Mouse (Mus musculus) limb, embryonic 12.5 days (tissue): ENCODE results near the gene 1110032A03Rik. TPM values are rescaled to one million over a fixed set of nuclear protein-coding genes. Genes with fewer than 3 reads are reported as not detected.

Source experiments
- ATAC-seq: fragments of 200-750 bp; cut with Nextera tagmentation; 2 replicates; pipeline ENCODE4 v1.8.0; 2017; ENCODE audit warnings: low read depth, moderate TSS enrichment; ENCODE audit not compliant: insufficient number of reproducible peaks, insufficient read depth, low FRiP score, low TSS enrichment
- H3K27ac ChIP-seq: fragments of 300-500 bp; sonication (generic); 2 replicates; pipeline ENCODE4 v1.5.1; 2016; ENCODE audit warnings: mild to moderate bottlenecking, moderate library complexity
- H3K27me3 ChIP-seq: fragments of 300-500 bp; sonication (generic); 2 replicates; pipeline ENCODE4 v1.6.1; 2016; ENCODE audit warnings: mild to moderate bottlenecking, moderate library complexity
- H3K36me3 ChIP-seq: fragments of 300-500 bp; sonication (generic); 2 replicates; pipeline ENCODE4 v1.6.1; 2016; ENCODE audit warnings: mild to moderate bottlenecking, moderate library complexity
- H3K4me1 ChIP-seq: fragments of 300-500 bp; sonication (generic); replicated peaks from 2 replicates; pipeline ENCODE4 v1.6.1; 2016
- H3K4me2 ChIP-seq: fragments of 300-500 bp; sonication (generic); 2 replicates; pipeline ENCODE4 v1.6.1; 2016; ENCODE audit warnings: mild to moderate bottlenecking, moderate library complexity
- H3K4me3 ChIP-seq: fragments of 300-500 bp; sonication (generic); replicated peaks from 2 replicates; pipeline ENCODE4 v1.5.1; 2016; ENCODE audit warnings: mild to moderate bottlenecking
- H3K9ac ChIP-seq: fragments of 300-500 bp; sonication (generic); replicated peaks from 2 replicates; pipeline ENCODE4 v1.6.1; 2016; ENCODE audit warnings: mild to moderate bottlenecking, moderate library complexity
- H3K9me3 ChIP-seq: fragments of 300-500 bp; sonication (generic); 2 replicates; pipeline ENCODE4 v1.6.1; 2016; ENCODE audit warnings: mild to moderate bottlenecking, moderate library complexity
- WGBS: fragments of 180-500 bp; shearing (Covaris S2); methylation state at CpG from one replicate; pipeline ENCODE4 v1.1.7; 2016; 5-methylcytosine and 5-hydroxymethylcytosine counted together
- polyA plus RNA-seq: library from polyadenylated mRNA; unstranded; fragments of >200 nt; fragmentation: Nextera tagmentation; extraction: Ambion mirVana; gene quantifications from 2 replicates; pipeline ENCODE4 v1.2.1, GENCODE M21; 2016

1110032A03Rik gene
- polyA plus RNA-seq, 1 experiment from 2014 or later: 24.8 TPM

DNA sequence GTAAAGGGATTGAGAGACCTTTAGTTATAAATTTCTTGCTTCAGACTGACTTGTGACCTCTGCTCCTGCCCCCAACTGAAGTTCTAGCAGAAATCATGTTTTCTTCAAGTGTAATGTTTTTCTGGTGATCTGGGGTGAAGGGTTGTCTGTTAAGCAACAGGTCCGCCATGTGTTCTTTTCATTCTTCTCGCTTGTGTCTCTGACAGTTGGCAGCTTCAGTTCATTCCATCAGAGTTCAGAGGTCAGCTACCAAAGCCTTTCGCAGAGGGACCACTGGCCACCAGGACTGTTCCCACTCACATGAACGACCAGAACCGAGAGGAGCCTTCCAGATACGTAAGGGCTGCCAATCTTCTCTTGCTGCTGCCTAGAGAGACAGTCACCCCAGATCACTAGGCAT, 33.2 kb upstream of the 1110032A03Rik start:
- WGBS: 87% methylated on average over 6 of the region's 6 CpGs

DNA sequence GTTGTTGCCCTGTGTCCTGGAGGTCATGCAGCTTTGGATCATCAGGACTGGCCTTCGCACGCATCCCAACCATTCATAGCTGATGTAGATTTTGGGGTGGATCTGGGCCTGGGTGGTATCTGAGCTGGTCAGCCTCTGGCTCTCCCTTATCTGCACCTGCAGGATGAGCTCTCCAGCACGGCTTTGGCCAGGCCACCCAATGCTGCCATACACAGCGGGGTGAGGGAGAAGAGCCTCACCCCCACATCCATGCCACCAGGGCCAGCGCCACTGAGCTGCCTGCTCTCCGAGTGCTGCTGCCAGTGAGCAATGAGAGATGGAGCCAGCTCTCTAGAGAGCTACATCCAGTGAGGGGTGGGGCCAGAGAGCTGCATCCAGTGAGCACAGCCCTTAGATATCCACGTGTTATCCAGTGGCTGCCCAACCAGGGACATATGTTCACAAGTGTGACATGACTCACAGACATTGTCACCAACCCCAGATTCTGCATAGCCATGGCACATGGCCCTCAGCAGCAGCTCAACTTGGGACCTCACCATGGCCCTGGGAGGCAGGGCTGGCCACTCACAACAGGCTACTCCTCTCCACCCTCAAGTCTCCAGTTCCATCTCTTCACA, 27.8 kb upstream of the 1110032A03Rik start:
- H3K4me1 ChIP-seq: no peaks in the 10 kb centered on the region
- H3K27me3 ChIP-seq: no peaks in the 10 kb centered on the region
- WGBS: 82% methylated on average over 7 of the region's 7 CpGs
- H3K9ac ChIP-seq: no peak overlapping the region
- no peak for ATAC-seq
- no peak overlapping the region for H3K4me3 ChIP-seq
- H3K4me2 ChIP-seq: no peak overlapping the region
- H3K27ac ChIP-seq: no peak overlapping the region
- no peaks in the 10 kb centered on the region for H3K9me3 ChIP-seq
- peaks cover 93% of the 10 kb centered on the region for H3K36me3 ChIP-seq

More for the DNA sequence above, 33.2 kb upstream of the 1110032A03Rik start:
- Histone ChIP-seq H3K27me3 (no peaks in the 10 kb centered on the region), H3K27ac (no peak overlapping the region), H3K4me1 (no peaks in the 10 kb centered on the region), H3K4me2 (no peak overlapping the region), H3K9ac (no peak overlapping the region), H3K9me3 (no peaks in the 10 kb centered on the region), H3K36me3 (peaks cover 92% of the 10 kb centered on the region), H3K4me3 (no peak overlapping the region)
- ATAC-seq: no peak

DNA sequence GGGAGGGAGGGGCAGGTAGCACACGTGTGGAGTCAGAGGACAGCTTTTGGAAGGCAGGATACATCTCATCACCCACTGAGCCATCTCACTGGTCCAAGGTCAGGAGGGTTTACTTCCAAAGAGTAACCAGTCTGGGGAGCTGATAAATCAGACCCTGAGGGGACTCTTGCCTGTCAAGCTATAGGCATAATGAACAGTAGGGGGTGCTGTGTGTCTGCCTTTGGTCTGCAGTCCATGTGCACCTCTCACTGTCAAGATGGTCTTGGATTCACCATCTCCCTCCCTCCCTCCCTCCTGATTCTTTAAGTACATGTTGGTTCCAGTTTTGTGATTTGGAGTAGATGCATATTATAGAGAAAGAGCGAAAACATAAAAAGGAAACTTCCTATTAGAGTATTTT, 25.7 kb upstream of the 1110032A03Rik start:
- no peak overlapping the region for H3K4me2 ChIP-seq
- H3K4me3 ChIP-seq: no peak overlapping the region
- H3K9me3 ChIP-seq: no peaks in the 10 kb centered on the region
- H3K27me3 ChIP-seq: no peaks in the 10 kb centered on the region
- H3K27ac ChIP-seq: no peak overlapping the region
- H3K9ac ChIP-seq: no peak overlapping the region
- ATAC-seq: no peak
- peaks cover 86% of the 10 kb centered on the region for H3K36me3 ChIP-seq
- 65% methylated on average over 2 of the region's 2 CpGs for WGBS
- no peaks in the 10 kb centered on the region for H3K4me1 ChIP-seq

DNA sequence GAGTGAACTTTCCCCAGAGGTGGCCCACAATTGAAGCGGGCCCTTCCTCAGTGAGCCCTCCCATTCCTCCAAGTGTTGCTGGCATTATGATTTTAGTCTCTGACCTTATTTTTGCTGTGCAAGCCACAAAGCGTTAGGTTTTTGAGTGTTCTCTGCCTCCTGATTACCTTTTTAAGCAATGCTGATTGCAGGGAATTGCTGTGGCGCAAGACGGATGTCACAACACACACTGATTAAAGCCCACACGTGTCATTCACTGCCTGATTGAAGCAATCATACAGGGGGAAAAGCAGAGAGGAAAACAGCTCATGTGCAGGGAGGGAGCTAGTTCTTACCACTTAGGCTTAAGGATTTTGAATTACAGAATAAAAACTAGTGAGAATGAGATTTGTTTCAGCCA, 23.0 kb upstream of the 1110032A03Rik start:
- H3K9ac ChIP-seq: no peak overlapping the region
- H3K4me3 ChIP-seq: no peak overlapping the region
- no peaks in the 10 kb centered on the region for H3K9me3 ChIP-seq
- H3K27me3 ChIP-seq: no peaks in the 10 kb centered on the region
- H3K36me3 ChIP-seq: peaks cover 78% of the 10 kb centered on the region
- no peak for ATAC-seq
- H3K4me2 ChIP-seq: no peak overlapping the region
- 82% methylated on average over 5 of the region's 5 CpGs for WGBS
- H3K27ac ChIP-seq: no peak overlapping the region
- H3K4me1 ChIP-seq: no peaks in the 10 kb centered on the region

DNA sequence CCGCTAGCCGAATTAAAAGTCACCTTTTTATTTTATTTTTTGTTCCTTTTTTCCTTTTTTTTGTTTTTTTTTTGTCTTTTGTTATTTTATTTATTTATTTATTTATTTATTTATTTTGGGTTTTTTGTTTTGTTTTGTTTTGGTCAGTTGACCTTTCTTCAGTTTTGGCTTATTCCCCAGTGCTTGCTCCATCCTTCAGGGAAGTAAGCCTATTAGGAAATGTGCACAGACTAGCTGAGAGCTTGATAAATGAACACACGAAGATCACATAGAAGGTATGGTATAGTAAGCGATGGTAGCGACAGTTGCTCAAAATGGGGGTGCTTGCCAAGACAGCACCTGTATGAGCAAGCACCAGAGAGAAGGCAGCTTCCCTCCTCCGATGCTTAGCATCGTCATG, 22.3 kb upstream of the 1110032A03Rik start:
- Histone ChIP-seq H3K4me1 (no peaks in the 10 kb centered on the region), H3K36me3 (peaks cover 73% of the 10 kb centered on the region), H3K9ac (no peak overlapping the region), H3K27me3 (no peaks in the 10 kb centered on the region), H3K9me3 (no peaks in the 10 kb centered on the region), H3K4me3 (no peak overlapping the region), H3K27ac (no peak overlapping the region), H3K4me2 (no peak overlapping the region)
- WGBS: 95% methylated on average over 7 of the region's 7 CpGs
- no peak for ATAC-seq

DNA sequence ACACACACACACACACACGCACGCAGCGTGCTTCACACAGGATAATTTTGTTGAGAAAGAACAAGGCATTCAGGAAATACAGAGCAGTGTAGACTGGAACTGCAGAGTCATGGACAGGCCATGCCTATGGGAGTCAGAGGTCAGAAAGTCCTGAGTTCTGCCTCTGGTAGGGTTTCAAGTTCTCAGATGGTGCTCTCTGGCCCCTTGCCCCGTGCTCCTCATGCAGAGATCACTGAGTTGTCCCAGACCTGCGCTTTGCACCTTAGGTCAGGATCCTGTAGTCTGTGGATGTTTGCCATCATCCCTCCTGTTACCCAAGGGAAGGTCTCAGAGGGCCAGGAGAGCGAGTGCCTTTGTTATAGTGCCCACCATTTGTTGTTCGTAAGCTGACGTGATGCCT, 21.5 kb upstream of the 1110032A03Rik start:
- H3K36me3 ChIP-seq: peaks cover 73% of the 10 kb centered on the region
- no peak overlapping the region for H3K27ac ChIP-seq
- H3K27me3 ChIP-seq: no peaks in the 10 kb centered on the region
- no peak overlapping the region for H3K9ac ChIP-seq
- no peak overlapping the region for H3K4me2 ChIP-seq
- H3K9me3 ChIP-seq: no peaks in the 10 kb centered on the region
- no peak overlapping the region for H3K4me3 ChIP-seq
- no peak for ATAC-seq
- H3K4me1 ChIP-seq: no peaks in the 10 kb centered on the region
- WGBS: 89% methylated on average over 8 of the region's 8 CpGs

DNA sequence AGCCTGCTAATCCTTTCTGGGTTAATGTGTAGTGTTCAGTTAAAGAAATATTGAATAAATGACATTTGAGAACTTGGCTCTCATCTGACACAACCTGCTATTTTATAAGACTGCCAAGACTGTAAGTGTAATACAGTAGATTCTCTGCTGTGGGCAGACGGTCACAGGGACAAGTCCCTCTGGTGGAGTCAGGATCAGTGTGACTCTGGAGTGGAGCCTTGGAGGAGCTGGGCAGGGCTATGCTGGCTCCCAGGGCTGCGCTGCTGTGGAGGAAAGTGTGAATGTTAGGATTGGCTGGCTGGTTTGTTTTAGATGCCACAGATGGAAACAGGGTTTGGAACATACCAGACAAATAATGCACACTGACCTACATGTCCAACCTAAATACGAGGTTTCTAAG, 19.9 kb upstream of the 1110032A03Rik start:
- Histone ChIP-seq H3K27ac (no peak overlapping the region), H3K36me3 (peaks cover 74% of the 10 kb centered on the region), H3K9ac (no peak overlapping the region), H3K9me3 (no peaks in the 10 kb centered on the region), H3K4me3 (no peak overlapping the region), H3K27me3 (no peaks in the 10 kb centered on the region), H3K4me2 (no peak overlapping the region), H3K4me1 (no peaks in the 10 kb centered on the region)
- WGBS: 93% methylated on average over 3 of the region's 3 CpGs
- no peak for ATAC-seq

DNA sequence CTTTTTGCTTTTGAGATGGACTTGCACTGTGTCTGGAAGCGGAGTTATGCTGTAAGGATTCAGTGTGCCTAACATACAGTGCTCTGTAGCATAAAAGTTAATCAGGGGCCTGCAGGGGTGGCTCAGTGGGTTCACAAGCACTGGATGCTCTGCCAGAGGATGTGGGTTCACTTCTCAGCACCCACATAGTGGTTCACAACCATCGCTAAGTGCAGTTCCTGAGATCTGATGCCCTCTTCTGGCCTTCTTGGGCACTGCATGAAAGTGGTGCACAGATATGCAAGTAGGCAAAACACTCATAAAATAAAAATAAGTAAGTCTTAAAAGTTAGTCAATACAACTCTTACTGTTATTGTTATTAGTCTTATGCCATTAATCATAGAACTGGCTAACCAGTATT, 6.8 kb upstream of the 1110032A03Rik start:
- Histone ChIP-seq H3K27me3 (no peaks in the 10 kb centered on the region), H3K9ac (no peak overlapping the region), H3K4me2 (no peak overlapping the region), H3K27ac (no peak overlapping the region), H3K4me1 (no peaks in the 10 kb centered on the region), H3K9me3 (0 out of 2 replicates have a peak, but pooled peaks cover 5% of the 10 kb centered on the region), H3K4me3 (no peak overlapping the region), H3K36me3 (peaks cover 85% of the 10 kb centered on the region)
- ATAC-seq: no peak
- 71% methylated on average over 2 of the region's 2 CpGs for WGBS

DNA sequence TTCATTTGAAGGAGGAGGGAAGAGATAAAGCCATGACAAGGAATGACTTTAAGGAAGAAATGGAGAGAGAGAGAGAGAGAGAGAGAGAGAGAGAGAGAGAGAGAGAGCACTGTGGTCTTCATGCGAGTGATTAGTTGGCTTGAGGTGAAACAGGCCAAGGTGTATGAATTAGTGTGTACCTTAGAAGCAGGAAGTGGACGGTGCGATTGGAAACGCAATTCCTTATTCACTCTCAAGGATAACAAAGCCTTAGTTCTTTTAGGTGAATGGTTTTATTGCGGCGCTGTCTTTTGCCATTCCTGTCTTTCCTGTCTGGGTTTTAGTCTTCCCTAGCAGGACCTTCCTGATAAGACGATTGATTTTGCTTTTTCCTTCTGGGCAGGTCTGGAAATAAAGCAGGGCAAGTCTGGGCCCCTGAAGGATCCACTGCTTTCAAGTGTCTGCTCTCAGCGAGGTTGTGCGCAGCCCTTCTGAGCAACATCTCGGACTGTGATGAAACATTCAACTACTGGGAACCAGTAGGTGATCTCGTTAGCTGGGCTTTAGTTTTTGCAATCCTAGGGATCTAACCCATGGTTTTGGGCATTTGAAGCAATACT, 941 bp upstream of the 1110032A03Rik start:
- H3K4me1 ChIP-seq: peaks cover 11% of the 10 kb centered on the region
- H3K36me3 ChIP-seq: peaks cover 30% of the 10 kb centered on the region
- no peaks in the 10 kb centered on the region for H3K27me3 ChIP-seq
- ATAC-seq: no peak
- H3K4me3 ChIP-seq: peak overlapping the region; percentile 93
- peak overlapping the region; percentile 69 for H3K4me2 ChIP-seq
- H3K9me3 ChIP-seq: no peaks in the 10 kb centered on the region
- WGBS: 52% methylated on average over 11 of the region's 11 CpGs
- peak overlapping the region; percentile 90 for H3K9ac ChIP-seq
- no peak overlapping the region; the same call in 1 of the 2 replicates for H3K27ac ChIP-seq

DNA sequence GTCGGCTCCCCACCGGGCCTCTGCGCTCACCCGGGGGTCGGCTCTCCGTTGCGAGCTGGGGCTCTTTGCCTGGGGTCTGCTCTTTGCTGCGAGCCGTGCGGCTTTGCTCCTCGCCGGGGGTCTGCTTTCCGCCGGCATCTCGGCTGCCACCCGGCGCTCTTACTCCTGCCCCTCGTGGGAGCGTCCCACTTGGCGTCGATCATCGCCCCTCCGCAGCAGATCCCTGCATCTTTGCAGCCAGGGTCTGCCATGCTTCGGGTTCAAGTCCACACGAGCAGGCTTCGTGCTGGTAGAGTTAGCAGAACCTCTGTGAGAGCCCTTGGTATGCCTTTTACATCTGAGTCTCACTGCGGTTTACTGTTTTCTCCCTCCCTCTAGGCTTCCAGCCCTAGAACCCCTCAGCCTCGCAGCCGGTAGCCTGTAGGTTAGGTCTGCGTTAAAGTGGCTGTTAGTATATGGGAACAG, 374 bp upstream of the 1110032A03Rik start:
- Histone ChIP-seq H3K4me3 (peak overlapping the region; percentile 93), H3K27me3 (no peaks in the 10 kb centered on the region), H3K9ac (peak overlapping the region; percentile 90), H3K27ac (peak overlapping the region; percentile 91), H3K4me1 (peaks cover 11% of the 10 kb centered on the region), H3K4me2 (peak overlapping the region; percentile 69), H3K9me3 (no peaks in the 10 kb centered on the region), H3K36me3 (peaks cover 24% of the 10 kb centered on the region)
- under 1% methylated on average over 30 of the region's 30 CpGs for WGBS
- peak; percentile 66 for ATAC-seq

DNA sequence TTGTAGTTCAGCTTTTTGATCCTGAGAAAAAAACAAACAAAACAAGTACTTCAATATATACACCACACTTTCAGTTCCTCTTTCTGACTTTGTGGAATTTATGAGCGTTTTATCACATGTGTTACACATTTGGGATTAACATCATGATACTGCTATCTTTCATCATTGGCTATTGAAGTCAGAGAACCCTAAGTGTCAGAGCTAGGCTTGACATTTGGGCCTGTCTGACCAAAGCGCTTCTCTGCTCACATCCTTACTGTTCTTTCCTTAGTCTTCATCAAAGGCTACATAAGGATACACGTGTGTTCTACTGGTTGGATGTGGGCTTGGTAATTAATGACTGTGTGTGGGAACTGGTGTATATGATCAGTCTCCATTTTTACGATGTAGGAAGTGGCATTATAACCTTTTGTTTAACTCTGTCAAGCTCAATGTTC, 1.3 kb downstream of the 1110032A03Rik start:
- peak overlapping the region; percentile 93; the same call in 1 of the 2 replicates for H3K4me3 ChIP-seq
- H3K4me1 ChIP-seq: peaks cover 13% of the 10 kb centered on the region
- H3K9ac ChIP-seq: 0 out of 2 replicates have a peak overlapping the region, but pooled peaks have one; percentile 90
- H3K27me3 ChIP-seq: no peaks in the 10 kb centered on the region
- WGBS: 65% methylated on average over 4 of the region's 4 CpGs
- H3K9me3 ChIP-seq: no peaks in the 10 kb centered on the region
- ATAC-seq: no peak
- no peak overlapping the region for H3K27ac ChIP-seq
- H3K36me3 ChIP-seq: peaks cover 8% of the 10 kb centered on the region
- H3K4me2 ChIP-seq: peak overlapping the region; percentile 69
